Mouse (Mus musculus) hindbrain, embryonic 13.5 days (tissue): ENCODE results near the gene Lce3c. TPM values are rescaled to one million over a fixed set of nuclear protein-coding genes. Genes with fewer than 3 reads are reported as not detected.

Source experiments
- ATAC-seq: fragments of 200-750 bp; cut with Nextera tagmentation; 2 replicates; pipeline ENCODE4 v1.8.0; 2017; ENCODE audit warnings: moderate TSS enrichment; ENCODE audit not compliant: low FRiP score
- H3K27ac ChIP-seq: fragments of 300-500 bp; sonication (generic); 2 replicates; pipeline ENCODE4 v1.5.1; 2015; ENCODE audit warnings: inconsistent platforms, mild to moderate bottlenecking, moderate library complexity
- H3K27me3 ChIP-seq: fragments of 300-500 bp; sonication (generic); 2 replicates; pipeline ENCODE4 v1.6.1; 2015; ENCODE audit warnings: mild to moderate bottlenecking, inconsistent platforms
- H3K36me3 ChIP-seq: fragments of 300-500 bp; sonication (generic); 2 replicates; pipeline ENCODE4 v1.6.1; 2015; ENCODE audit warnings: mild to moderate bottlenecking, inconsistent platforms
- H3K4me1 ChIP-seq: fragments of 300-500 bp; sonication (generic); replicated peaks from 2 replicates; pipeline ENCODE4 v1.6.1; 2015; ENCODE audit warnings: inconsistent platforms
- H3K4me2 ChIP-seq: fragments of 300-500 bp; sonication (generic); 2 replicates; pipeline ENCODE4 v1.6.1; 2015; ENCODE audit warnings: inconsistent platforms, mild to moderate bottlenecking, moderate library complexity
- H3K4me3 ChIP-seq: fragments of 300-500 bp; sonication (generic); 2 replicates; pipeline ENCODE4 v1.5.1; 2015; ENCODE audit warnings: mild to moderate bottlenecking, inconsistent platforms
- H3K9ac ChIP-seq: fragments of 300-500 bp; sonication (generic); 2 replicates; pipeline ENCODE4 v1.6.1; 2015; ENCODE audit warnings: mild to moderate bottlenecking, inconsistent platforms
- H3K9me3 ChIP-seq: fragments of 300-500 bp; sonication (generic); 2 replicates; pipeline ENCODE4 v1.6.1; 2016; ENCODE audit warnings: inconsistent platforms
- WGBS: fragments of 180-500 bp; shearing (Covaris S2); methylation state at CpG from one replicate; pipeline ENCODE4 v1.1.7; 2015; 5-methylcytosine and 5-hydroxymethylcytosine counted together
- polyA plus RNA-seq: library from polyadenylated mRNA; unstranded; fragments of >200 nt; fragmentation: Nextera tagmentation; extraction: Ambion mirVana; gene quantifications from 2 replicates; pipeline ENCODE4 v1.2.1, GENCODE M21; 2015

Lce3c gene
- polyA plus RNA-seq, result not detected in 2 replicates

DNA sequence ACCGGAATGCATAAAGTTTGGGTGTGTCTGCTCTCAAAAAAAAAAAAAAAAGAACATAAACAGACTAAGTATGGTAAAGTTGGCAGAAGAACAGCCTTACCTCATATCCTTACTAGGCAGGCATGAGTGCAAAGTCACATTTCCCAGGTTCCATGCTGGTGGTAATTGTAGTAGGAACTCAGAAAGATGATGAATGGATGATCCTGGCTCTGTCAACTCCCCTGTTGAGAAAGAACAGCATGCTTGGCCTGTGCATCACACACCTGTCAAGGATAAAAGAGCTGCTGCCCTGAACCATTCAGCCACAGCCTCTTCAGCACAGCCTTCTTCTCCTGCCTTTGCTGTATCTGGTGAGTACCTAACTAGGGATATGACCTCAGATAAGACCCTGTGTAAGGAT, at the start of gene Lce3c:
TSS of gene Lce3c (plus strand) at position 301 of the 400 bp plus-strand sequence.
- no peaks in the 10 kb centered on the region for H3K9me3 ChIP-seq
- H3K27ac ChIP-seq, result no peak within 1 kb of the TSS
- H3K4me1 ChIP-seq, result no peaks in the 10 kb centered on the region
- H3K9ac ChIP-seq, result no peak within 1 kb of the TSS
- no peak for ATAC-seq
- no peaks in the 10 kb centered on the region for H3K27me3 ChIP-seq
- H3K36me3 ChIP-seq, result no peaks in the 10 kb centered on the region
- WGBS, result 97% methylated on average over 1 of the region's 1 CpGs
- no peak within 1 kb of the TSS for H3K4me2 ChIP-seq
- H3K4me3 ChIP-seq, result no peak within 1 kb of the TSS

GRCm38 (mm10) chr3:92894489-92894888, 49.8 kb upstream of the Lce3c start:
- 64% methylated on average over 1 of the region's 1 CpGs for WGBS
- H3K4me1 ChIP-seq, result no peaks in the 10 kb centered on the region
- H3K4me3 ChIP-seq, result no peak overlapping the region
- no peaks in the 10 kb centered on the region for H3K36me3 ChIP-seq
- H3K9ac ChIP-seq, result no peak overlapping the region
- H3K27ac ChIP-seq, result no peak overlapping the region
- no peaks in the 10 kb centered on the region for H3K9me3 ChIP-seq
- no peak overlapping the region for H3K4me2 ChIP-seq
- ATAC-seq, result no peak
- H3K27me3 ChIP-seq, result no peaks in the 10 kb centered on the region

DNA sequence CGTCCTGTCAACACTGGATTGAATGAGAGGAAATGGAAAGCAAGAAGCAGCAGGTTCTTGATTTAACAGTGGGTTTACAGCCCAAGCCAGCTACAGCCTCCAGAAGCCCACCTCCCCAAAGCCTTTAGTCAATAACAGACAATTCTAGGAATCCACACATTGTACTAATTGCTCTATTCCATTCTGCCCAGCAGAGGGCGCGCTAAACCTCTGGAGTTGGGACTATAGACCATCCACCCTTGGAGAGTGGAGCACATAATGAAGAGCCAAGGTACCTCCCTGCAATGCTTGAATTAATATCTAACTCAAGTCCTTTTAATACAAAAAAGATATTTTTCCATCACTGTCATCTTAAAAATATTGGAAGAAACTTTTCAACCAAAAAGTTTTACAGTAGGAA, 41.3 kb upstream of the Lce3c start:
- Histone ChIP-seq H3K27ac (no peak overlapping the region), H3K9me3 (no peaks in the 10 kb centered on the region), H3K4me1 (no peaks in the 10 kb centered on the region), H3K9ac (no peak overlapping the region), H3K4me2 (no peak overlapping the region), H3K4me3 (no peak overlapping the region), H3K27me3 (no peaks in the 10 kb centered on the region), H3K36me3 (no peaks in the 10 kb centered on the region)
- ATAC-seq, result no peak
- 29% methylated on average over 3 of the region's 3 CpGs for WGBS

DNA sequence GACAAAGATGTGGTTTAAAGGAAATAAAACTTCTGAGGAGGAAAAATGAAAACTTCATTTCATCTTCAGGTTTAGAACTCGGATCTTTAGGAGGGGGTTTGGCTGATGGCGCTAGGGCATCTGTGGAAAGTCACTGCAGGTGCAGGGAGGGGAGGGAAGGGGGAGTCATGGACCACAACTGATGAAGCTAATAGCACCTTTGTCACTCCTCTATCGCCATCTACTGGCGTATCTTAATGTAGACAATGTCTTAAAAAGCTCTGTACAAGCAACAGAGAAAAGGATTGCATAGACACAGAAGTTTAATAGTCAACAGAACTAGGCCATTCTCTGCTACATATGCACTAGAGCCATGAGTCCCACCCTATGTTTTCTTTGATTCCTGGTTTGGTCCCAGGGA, 40.6 kb upstream of the Lce3c start:
- H3K4me2 ChIP-seq, result no peak overlapping the region
- no peaks in the 10 kb centered on the region for H3K27me3 ChIP-seq
- no peak overlapping the region for H3K4me3 ChIP-seq
- WGBS, result 27% methylated on average over 4 of the region's 4 CpGs
- no peaks in the 10 kb centered on the region for H3K4me1 ChIP-seq
- ATAC-seq, result peak; percentile 67
- H3K27ac ChIP-seq, result no peak overlapping the region
- H3K9ac ChIP-seq, result no peak overlapping the region
- H3K36me3 ChIP-seq, result no peaks in the 10 kb centered on the region
- H3K9me3 ChIP-seq, result no peaks in the 10 kb centered on the region

DNA sequence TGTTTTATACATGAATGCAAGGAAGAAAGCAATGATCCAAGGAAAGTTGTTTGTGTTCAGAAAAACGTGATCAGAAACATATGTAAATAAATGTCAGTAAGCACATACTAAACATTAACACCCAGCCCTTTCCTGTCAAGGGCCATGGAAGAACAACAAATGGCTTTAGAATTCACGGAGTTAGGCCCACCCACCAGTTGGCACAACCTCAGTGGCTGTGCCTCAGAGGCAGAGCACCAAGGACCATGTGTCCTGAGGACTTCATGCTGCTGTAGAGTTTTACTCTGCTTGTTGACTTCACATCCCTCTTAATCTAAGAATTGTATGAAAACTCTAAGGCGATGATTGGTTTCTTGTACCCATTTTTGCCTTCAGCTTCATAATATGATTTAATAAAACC, 39.1 kb upstream of the Lce3c start:
- Histone ChIP-seq H3K4me2 (no peak overlapping the region), H3K36me3 (no peaks in the 10 kb centered on the region), H3K27me3 (no peaks in the 10 kb centered on the region), H3K9ac (no peak overlapping the region), H3K27ac (no peak overlapping the region), H3K9me3 (no peaks in the 10 kb centered on the region), H3K4me1 (no peaks in the 10 kb centered on the region), H3K4me3 (no peak overlapping the region)
- ATAC-seq, result no peak
- WGBS, result 52% methylated on average over 3 of the region's 3 CpGs

DNA sequence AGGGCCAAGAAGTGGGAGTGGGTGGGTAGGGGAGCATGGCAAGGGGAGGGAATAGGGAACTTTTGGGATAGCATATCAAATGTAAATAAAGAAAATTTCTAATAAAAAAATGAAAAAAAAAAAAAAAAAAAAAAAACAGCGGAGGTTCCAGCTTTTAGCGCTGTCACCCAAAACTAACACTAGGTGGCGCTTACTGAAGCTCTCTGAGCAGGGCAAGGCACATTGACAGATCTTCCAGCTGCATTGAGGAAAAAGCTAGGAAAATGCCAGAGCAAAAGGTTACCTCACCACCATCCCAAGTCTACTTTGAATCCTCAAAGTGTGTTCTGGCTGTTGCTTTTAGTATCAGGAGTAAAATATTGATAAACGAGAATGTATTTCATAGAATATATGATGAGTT, 36.7 kb upstream of the Lce3c start:
- Histone ChIP-seq H3K4me2 (no peak overlapping the region), H3K4me3 (no peak overlapping the region), H3K9ac (no peak overlapping the region), H3K27me3 (no peaks in the 10 kb centered on the region), H3K27ac (no peak overlapping the region), H3K4me1 (no peaks in the 10 kb centered on the region), H3K36me3 (no peaks in the 10 kb centered on the region), H3K9me3 (no peaks in the 10 kb centered on the region)
- WGBS, result 26% methylated on average over 4 of the region's 4 CpGs
- peak; percentile 63; the same call in 1 of the 2 replicates for ATAC-seq

DNA sequence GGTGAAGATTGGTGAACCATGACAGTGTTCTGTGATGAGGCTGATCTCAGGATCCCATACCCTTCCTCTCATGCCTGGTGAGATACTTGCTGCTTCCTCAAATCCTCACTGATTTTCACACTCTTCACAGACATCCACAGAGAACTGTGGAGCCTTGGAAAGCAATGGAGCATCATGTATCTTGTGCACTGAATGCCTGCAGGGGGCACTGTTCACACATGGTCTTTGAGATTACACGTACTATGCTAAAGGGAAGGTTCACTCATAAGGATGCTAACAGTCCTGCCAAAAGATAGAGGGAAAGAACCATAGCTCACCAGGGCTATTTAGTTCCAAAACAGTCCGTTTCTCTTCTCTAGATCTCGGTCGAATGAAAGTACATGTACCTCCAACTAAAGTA, 23.9 kb upstream of the Lce3c start:
- Histone ChIP-seq H3K9me3 (no peaks in the 10 kb centered on the region), H3K36me3 (no peaks in the 10 kb centered on the region), H3K27ac (no peak overlapping the region), H3K4me2 (no peak overlapping the region), H3K4me3 (no peak overlapping the region), H3K9ac (no peak overlapping the region), H3K4me1 (no peaks in the 10 kb centered on the region), H3K27me3 (no peaks in the 10 kb centered on the region)
- 66% methylated on average over 4 of the region's 4 CpGs for WGBS
- no peak for ATAC-seq

DNA sequence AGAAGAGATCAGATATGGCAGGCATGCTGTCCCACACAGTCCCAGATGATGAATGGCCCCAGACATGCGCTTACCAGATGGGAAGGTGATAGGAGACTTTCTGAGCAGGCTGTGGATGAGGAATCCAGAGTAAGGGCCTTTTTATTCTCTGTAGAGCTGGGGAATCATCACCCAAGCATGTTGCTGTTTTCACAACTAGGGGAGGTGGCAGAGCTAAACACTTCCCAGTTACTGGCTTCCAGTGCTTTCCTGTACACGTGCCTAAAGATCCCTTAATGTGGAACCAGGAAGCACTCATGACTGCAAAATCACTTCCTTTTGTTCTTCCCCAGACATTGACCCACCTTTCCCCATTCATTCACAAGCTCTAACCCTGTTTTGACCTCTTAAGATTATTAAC, 18.2 kb upstream of the Lce3c start, which contains the start of gene Lce3a:
TSS of gene Lce3a (minus strand) at position 101 of the 400 bp plus-strand sequence.
- no peak within 1 kb of the TSS for H3K4me2 ChIP-seq
- no peak for ATAC-seq
- WGBS, result 72% methylated on average over 2 of the region's 2 CpGs
- H3K27me3 ChIP-seq, result no peaks in the 10 kb centered on the region
- H3K4me3 ChIP-seq, result no peak within 1 kb of the TSS
- no peaks in the 10 kb centered on the region for H3K9me3 ChIP-seq
- H3K9ac ChIP-seq, result no peak within 1 kb of the TSS
- no peaks in the 10 kb centered on the region for H3K36me3 ChIP-seq
- H3K27ac ChIP-seq, result no peak within 1 kb of the TSS
- no peaks in the 10 kb centered on the region for H3K4me1 ChIP-seq

- Histone ChIP-seq H3K4me3 (no peak within 1 kb of the TSS), H3K27ac (no peak within 1 kb of the TSS), H3K9me3 (no peaks in the 10 kb centered on the region), H3K36me3 (no peaks in the 10 kb centered on the region), H3K4me1 (no peaks in the 10 kb centered on the region), H3K27me3 (no peaks in the 10 kb centered on the region), H3K9ac (no peak within 1 kb of the TSS), H3K4me2 (no peak within 1 kb of the TSS)
- no peak for ATAC-seq
- 58% methylated on average over 2 of the region's 2 CpGs for WGBS
Measured at GRCm38 (mm10) chr3:92932679-92933078, 11.6 kb upstream of the Lce3c start, which contains the start of gene Lce3b. Lce3b (plus strand) TSS chr3:92932979.

DNA sequence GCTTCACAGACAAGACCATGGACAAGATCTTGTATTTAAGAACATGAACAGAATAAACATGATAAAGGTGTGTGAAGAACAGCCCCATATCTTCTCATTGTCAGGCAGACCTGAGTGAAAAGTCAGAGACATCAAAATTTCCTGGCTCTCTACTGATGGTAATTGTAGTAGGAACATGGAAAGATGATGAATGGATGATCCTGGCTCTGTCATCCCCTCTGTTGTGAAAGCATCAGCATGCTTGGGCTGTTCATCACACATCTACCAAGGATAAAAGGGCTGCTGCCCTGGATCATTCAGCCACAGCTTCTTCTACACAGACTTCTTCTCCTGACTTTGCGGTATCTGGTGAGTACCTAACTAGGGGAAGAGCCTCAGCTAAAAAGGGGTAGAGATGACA, 12.8 kb downstream of the Lce3c start, which contains the start of gene Lce3d:
TSS of gene Lce3d (plus strand) at position 301 of the 400 bp plus-strand sequence.
- Histone ChIP-seq H3K36me3 (no peaks in the 10 kb centered on the region), H3K4me1 (no peaks in the 10 kb centered on the region), H3K9ac (no peak within 1 kb of the TSS), H3K27ac (no peak within 1 kb of the TSS), H3K27me3 (no peaks in the 10 kb centered on the region), H3K4me2 (no peak within 1 kb of the TSS), H3K4me3 (no peak within 1 kb of the TSS), H3K9me3 (no peaks in the 10 kb centered on the region)
- WGBS, result 97% methylated on average over 1 of the region's 1 CpGs
- no peak for ATAC-seq

DNA sequence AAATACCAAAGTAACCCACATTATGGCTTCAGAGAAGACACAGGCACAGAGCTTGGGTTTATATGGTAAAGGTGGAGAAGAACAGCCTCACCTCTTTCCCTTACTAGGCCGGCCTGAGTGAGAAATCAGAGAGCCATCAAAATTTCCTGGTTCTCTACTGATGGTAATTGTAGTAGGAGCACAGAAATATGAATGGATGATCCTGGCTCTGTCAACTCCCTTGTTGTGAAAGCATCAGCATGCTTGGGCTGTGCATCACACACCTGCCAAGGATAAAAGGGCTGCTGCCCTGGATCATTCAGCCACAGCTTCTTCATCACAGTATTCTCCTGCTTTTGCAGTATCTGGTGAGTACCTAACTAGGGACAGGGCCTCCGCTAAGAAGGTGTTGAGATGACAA, 22.5 kb downstream of the Lce3c start, which contains the start of gene Lce3e:
TSS of gene Lce3e (plus strand) at position 301 of the 400 bp plus-strand sequence.
- Histone ChIP-seq H3K4me3 (no peak within 1 kb of the TSS), H3K4me2 (no peak within 1 kb of the TSS), H3K27me3 (no peaks in the 10 kb centered on the region), H3K27ac (no peak within 1 kb of the TSS), H3K36me3 (no peaks in the 10 kb centered on the region), H3K9me3 (no peaks in the 10 kb centered on the region), H3K4me1 (no peaks in the 10 kb centered on the region), H3K9ac (no peak within 1 kb of the TSS)
- no peak for ATAC-seq
- 90% methylated on average over 2 of the region's 2 CpGs for WGBS

GRCm38 (mm10) chr3:92978484-92978883, 34.2 kb downstream of the Lce3c start:
- Histone ChIP-seq H3K27ac (no peak overlapping the region), H3K27me3 (no peaks in the 10 kb centered on the region), H3K4me3 (no peak overlapping the region), H3K36me3 (no peaks in the 10 kb centered on the region), H3K9ac (no peak overlapping the region), H3K4me2 (no peak overlapping the region), H3K9me3 (no peaks in the 10 kb centered on the region), H3K4me1 (no peaks in the 10 kb centered on the region)
- ATAC-seq, result no peak
- WGBS, result 85% methylated on average over 2 of the region's 2 CpGs

DNA sequence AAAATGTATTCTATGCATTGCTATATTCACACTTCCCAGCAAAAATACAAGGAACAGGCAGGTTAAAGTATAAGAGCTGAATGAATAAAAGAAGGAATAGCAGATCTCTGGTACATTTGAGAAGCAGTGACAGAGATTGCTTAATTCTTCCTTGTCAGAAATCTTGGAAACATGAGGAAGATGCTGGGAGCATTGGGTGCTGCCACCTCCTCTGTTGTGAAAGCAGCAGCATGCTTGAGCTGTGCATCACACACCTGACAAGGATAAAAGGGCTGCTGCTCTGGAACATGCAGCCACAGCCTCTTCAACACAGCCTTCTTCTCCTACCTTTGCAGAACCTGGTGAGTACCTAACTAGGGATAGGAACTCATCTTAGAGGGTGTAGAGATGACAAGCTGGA, 47.6 kb downstream of the Lce3c start, which contains the start of gene Lce3f:
TSS of gene Lce3f (plus strand) at position 301 of the 400 bp plus-strand sequence.
- Histone ChIP-seq H3K4me2 (no peak within 1 kb of the TSS), H3K27ac (no peak within 1 kb of the TSS), H3K27me3 (no peaks in the 10 kb centered on the region), H3K9me3 (no peaks in the 10 kb centered on the region), H3K4me3 (no peak within 1 kb of the TSS), H3K36me3 (no peaks in the 10 kb centered on the region), H3K9ac (no peak within 1 kb of the TSS), H3K4me1 (no peaks in the 10 kb centered on the region)
- no peak for ATAC-seq
